Mouse (Mus musculus) midbrain, embryonic 14.5 days (tissue): ENCODE measurements around the gene Eid2. TPM values are rescaled to one million over a fixed set of nuclear protein-coding genes. Genes with fewer than 3 reads are reported as not detected.

Experiments
- ATAC-seq: fragments of 200-750 bp; cut with Nextera tagmentation; 2 replicates; pipeline ENCODE4 v1.8.0; 2017; ENCODE audit warnings: moderate number of reproducible peaks, moderate library complexity; ENCODE audit not compliant: low FRiP score, low TSS enrichment
- DNase-seq: peaks from one replicate; pipeline ENCODE4 v3.0.0-alpha.2; 2015
- H3K27ac ChIP-seq: fragments of 300-500 bp; sonication (generic); replicated peaks from 2 replicates; pipeline ENCODE4 v1.5.1; 2014; ENCODE audit warnings: mild to moderate bottlenecking, low read depth, low read length, moderate library complexity
- H3K27me3 ChIP-seq: fragments of 300-500 bp; sonication (generic); 2 replicates; pipeline ENCODE4 v1.6.1; 2014; ENCODE audit warnings: low read length, control low read depth, mixed read lengths; ENCODE audit not compliant: control insufficient read depth, insufficient read depth
- H3K36me3 ChIP-seq: fragments of 300-500 bp; sonication (generic); 2 replicates; pipeline ENCODE4 v1.6.1; 2014; ENCODE audit warnings: low read length, control low read depth; ENCODE audit not compliant: control insufficient read depth, insufficient read depth
- H3K4me1 ChIP-seq: fragments of 300-500 bp; sonication (generic); 2 replicates; pipeline ENCODE4 v1.6.1; 2014; ENCODE audit warnings: mild to moderate bottlenecking, antibody characterized with exemption, low read length, control low read depth; ENCODE audit not compliant: control insufficient read depth, insufficient read depth
- H3K4me2 ChIP-seq: fragments of 300-500 bp; sonication (generic); 2 replicates; pipeline ENCODE4 v1.6.1; 2014; ENCODE audit warnings: mild to moderate bottlenecking, low read length, moderate library complexity
- H3K4me3 ChIP-seq: fragments of 300-500 bp; sonication (generic); replicated peaks from 2 replicates; pipeline ENCODE4 v1.5.1; 2014; ENCODE audit warnings: low read depth, low read length
- H3K9ac ChIP-seq: fragments of 300-500 bp; sonication (generic); replicated peaks from 2 replicates; pipeline ENCODE4 v1.6.1; 2014; ENCODE audit warnings: mild to moderate bottlenecking, low read length, moderate library complexity
- H3K9me3 ChIP-seq: fragments of 300-500 bp; sonication (generic); 2 replicates; pipeline ENCODE4 v1.6.1; 2016; ENCODE audit warnings: low read length, control low read depth, mixed read lengths; ENCODE audit not compliant: control insufficient read depth
- WGBS: fragments of 180-500 bp; shearing (Covaris S2); extraction: QIAGEN DNeasy Blood & Tissue Kit; methylation state at CpG from one replicate; pipeline ENCODE4 v1.1.7; 2014; 5-methylcytosine and 5-hydroxymethylcytosine counted together
- polyA plus RNA-seq: library from polyadenylated mRNA; unstranded; fragments of >200 nt; fragmentation: Nextera tagmentation; extraction: Ambion mirVana; gene quantifications from 2 replicates; pipeline ENCODE4 v1.2.1, GENCODE M21; 2014

The Eid2 gene
- polyA plus RNA-seq, 1 experiment from 2014 or later = 6.8 TPM

DNA sequence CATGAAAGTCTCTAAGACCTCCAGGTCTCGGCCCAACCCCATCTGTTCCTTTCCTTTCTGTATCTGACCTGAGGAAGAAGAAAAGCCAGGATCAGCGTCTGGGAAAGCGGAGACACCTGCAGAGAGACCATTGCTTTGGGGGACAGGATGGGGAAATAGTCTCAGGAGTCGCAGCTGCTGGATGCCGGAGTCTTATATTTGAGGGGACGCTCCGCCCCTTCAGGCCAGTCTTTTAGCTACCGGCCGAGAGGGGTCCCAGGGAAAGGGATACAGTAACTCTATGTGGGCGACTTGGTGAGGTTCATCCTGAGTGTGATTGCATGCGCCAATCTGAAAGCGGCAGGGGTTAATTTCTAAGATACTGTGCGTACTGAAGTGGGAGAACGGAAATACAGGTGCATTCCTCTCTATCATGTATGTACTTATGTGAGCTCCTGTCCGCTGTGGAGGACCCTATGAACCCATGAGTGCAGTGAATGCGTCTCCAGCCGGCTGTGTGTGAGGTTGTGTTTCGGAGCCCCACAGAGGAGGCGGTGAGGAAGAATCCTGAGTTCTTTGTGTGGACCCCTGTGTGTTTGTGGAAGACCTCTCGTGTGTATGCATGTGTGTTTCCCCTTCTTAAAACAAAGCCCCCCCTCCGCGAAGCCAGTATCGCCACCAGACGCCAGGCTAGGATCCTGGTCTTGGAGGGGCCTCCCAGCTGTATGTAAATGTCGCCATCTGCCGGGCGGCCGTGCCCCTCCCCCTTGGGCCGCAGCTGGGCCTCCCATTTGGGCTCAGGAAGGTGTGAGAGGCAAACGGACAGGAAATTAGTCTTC, 34.1 kb downstream of the Eid2 start, which contains the start of gene Dll3:
Dll3 (minus strand) TSS at position 623 of the 818 bp plus-strand sequence.
- under 1% methylated on average over 30 of the region's 30 CpGs for WGBS
- Histone ChIP-seq H3K9me3 (no peaks in the 10 kb centered on the region), H3K4me2 (peak within 1 kb of the TSS; percentile 74), H3K27me3 (no peaks in the 10 kb centered on the region), H3K36me3 (peaks cover 24% of the 10 kb centered on the region), H3K9ac (peak within 1 kb of the TSS; percentile 71), H3K4me1 (peaks cover 18% of the 10 kb centered on the region), H3K4me3 (peak within 1 kb of the TSS; percentile 48), H3K27ac (peak within 1 kb of the TSS; percentile 86)
- DNase-seq (peak; percentile 86), ATAC-seq (peak; percentile 80)

DNA sequence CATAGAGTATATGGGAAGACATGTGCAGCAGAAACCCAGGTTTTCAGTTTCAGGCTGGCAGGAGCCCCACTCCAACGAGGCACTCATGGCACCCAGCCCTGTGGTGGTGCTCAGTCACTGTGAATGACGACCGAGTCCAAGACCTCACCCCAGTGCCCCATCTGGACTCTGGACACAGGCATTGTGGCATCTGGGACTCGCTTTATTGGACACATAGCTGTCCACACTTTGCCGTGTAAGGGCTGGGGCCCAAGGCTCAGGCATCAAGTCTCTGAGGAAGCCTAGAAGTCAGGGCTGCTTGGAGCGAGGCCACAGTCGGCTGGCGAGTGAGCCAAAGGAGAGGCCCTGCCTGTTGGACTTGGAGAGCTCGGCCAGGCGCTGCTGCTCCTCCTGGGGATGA, 38.0 kb downstream of the Eid2 start:
- no peaks in the 10 kb centered on the region for H3K27me3 ChIP-seq
- DNase-seq (no peak), ATAC-seq (no peak)
- WGBS = 92% methylated on average over 10 of the region's 10 CpGs
- no peaks in the 10 kb centered on the region for H3K9me3 ChIP-seq
- H3K4me1 ChIP-seq = peaks cover 12% of the 10 kb centered on the region
- no peak overlapping the region for H3K4me3 ChIP-seq
- H3K9ac ChIP-seq = no peak overlapping the region
- H3K4me2 ChIP-seq = no peak overlapping the region
- H3K27ac ChIP-seq = no peak overlapping the region
- H3K36me3 ChIP-seq = peaks cover 57% of the 10 kb centered on the region

DNA sequence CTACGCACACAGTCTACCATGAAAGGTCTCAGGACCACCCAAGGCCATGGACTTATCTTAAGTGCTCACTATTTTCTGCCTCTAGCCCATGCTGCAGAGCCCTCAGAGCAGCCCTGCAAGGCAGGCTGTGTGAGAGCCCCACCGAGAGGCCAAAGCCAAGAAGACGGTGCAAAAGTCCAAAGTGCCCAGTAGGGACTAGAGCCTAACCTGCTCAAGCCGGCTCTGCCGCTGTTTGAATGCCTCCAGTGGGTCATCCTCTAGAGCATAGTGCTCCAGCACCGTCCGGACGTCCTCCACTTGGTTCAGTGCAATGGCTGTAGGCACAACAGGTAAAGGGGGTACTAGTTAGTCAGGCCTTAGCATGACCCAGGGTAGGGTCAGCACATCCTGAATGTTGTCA, 38.5 kb downstream of the Eid2 start:
- 93% methylated on average over 8 of the region's 8 CpGs for WGBS
- H3K4me2 ChIP-seq = no peak overlapping the region
- no peak overlapping the region for H3K4me3 ChIP-seq
- H3K9me3 ChIP-seq = no peaks in the 10 kb centered on the region
- ATAC-seq (no peak), DNase-seq (no peak)
- H3K27me3 ChIP-seq = no peaks in the 10 kb centered on the region
- peaks cover 16% of the 10 kb centered on the region for H3K4me1 ChIP-seq
- no peak overlapping the region for H3K27ac ChIP-seq
- no peak overlapping the region for H3K9ac ChIP-seq
- peaks cover 57% of the 10 kb centered on the region for H3K36me3 ChIP-seq

DNA sequence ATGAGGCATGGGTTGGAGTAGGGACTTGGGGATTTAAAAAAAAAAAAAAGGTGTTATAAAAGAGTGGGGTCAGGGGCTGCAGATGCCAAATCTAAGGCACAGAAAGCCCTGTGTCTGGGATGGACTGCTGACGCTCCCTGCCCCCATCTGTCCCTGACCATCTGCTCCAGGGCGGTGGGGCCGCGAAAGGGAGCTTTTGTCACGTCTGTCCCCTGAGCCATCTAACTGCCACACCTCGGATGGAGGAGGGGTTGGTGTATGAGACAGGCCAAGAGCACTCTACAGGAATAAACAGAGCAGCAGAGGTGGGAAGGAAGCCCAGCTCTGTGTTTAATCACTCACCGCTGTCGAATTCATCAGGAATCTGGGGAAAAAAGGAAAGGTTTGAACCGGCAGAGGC, 42.1 kb downstream of the Eid2 start:
- Histone ChIP-seq H3K36me3 (peaks cover 63% of the 10 kb centered on the region), H3K4me2 (peak overlapping the region; percentile 25), H3K4me1 (peaks cover 7% of the 10 kb centered on the region), H3K9ac (no peak overlapping the region), H3K27ac (no peak overlapping the region; the same call in 1 of the 2 replicates), H3K27me3 (no peaks in the 10 kb centered on the region), H3K9me3 (no peaks in the 10 kb centered on the region), H3K4me3 (no peak overlapping the region)
- DNase-seq (no peak), ATAC-seq (no peak)
- WGBS = 43% methylated on average over 9 of the region's 9 CpGs

DNA sequence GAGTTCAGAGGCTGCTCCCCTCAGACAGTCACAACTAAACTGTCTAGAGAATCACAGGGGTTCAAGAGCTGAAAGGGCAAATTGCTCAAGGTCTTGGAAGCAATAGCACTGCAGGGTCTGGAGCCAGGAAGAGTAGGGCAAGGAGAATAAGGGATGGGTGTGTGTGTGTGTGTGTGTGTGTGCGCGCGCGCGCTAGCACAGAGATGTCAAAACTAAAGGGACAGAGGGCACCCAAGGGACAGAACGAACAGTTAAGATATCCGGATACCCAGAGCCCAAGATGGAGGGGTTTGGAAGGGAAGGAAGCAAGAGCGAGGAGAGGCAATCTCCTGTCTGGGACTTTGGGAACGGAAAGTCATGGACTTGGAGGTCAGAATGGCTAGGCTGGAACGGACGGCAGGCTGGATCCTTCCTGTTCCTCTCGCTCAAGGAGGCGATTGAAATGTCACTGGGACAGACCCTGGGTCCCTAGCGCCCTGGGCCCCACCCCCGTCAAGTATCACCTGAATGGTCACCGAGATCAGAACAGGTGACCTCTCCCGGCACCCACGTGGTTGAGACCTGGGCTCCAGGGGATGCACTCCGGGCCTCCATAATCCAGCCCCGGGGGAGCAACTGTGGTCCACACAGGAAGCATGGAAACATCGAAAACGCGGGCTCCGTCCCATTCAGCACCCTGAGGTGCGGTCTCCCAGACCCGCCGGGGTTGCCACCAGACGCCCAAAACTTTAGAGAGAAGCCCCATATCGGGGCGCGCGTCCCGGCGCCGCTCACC, 43.7 kb downstream of the Eid2 start:
- 6% methylated on average over 35 of the region's 35 CpGs for WGBS
- H3K9me3 ChIP-seq = no peaks in the 10 kb centered on the region
- ATAC-seq (peak; percentile 62), DNase-seq (no peak)
- H3K9ac ChIP-seq = peak overlapping the region; percentile 80
- no peaks in the 10 kb centered on the region for H3K27me3 ChIP-seq
- peak overlapping the region; percentile 88 for H3K4me3 ChIP-seq
- H3K4me1 ChIP-seq = peaks cover 7% of the 10 kb centered on the region
- H3K4me2 ChIP-seq = peak overlapping the region; percentile 74
- peaks cover 63% of the 10 kb centered on the region for H3K36me3 ChIP-seq
- H3K27ac ChIP-seq = peak overlapping the region; percentile 78

DNA sequence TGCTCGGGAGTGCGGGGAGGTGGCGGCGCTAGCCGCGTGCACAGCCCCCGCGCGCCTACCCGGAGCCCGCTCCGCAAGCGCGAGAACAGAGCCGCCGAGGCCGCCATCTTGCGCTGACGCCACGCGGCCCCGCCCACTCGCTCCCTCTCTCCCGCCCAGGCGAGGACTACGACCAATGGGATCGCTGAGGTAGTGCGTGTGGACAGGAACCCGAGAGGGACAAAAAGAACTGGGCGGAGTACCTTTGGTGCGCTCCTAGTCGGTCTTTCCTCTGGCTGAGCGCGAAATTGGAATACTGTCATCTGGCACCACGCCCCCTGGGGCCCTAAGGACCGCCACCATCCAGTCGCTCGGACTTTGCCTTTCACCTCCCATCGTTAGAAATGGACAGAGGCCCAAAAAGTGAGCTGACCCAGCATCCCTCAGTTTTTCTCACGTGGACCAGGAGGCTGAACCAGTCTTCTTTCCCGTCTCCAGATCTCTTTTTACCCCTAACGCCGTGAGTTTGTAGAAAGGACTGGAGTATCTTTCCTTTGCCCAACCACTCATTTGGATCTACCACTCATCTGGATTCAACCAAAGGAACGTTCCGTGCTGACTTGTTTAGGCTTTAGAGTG, 44.4 kb downstream of the Eid2 start, which contains the start of gene Timm50:
Timm50 (minus strand) TSS at position 147 of the 618 bp plus-strand sequence.
- WGBS = under 1% methylated on average over 45 of the region's 45 CpGs
- Histone ChIP-seq H3K9ac (peak within 1 kb of the TSS; percentile 80), H3K4me2 (peak within 1 kb of the TSS; percentile 74), H3K4me3 (peak within 1 kb of the TSS; percentile 88), H3K27ac (peak within 1 kb of the TSS; percentile 78), H3K4me1 (peaks cover 7% of the 10 kb centered on the region), H3K27me3 (no peaks in the 10 kb centered on the region), H3K9me3 (no peaks in the 10 kb centered on the region), H3K36me3 (peaks cover 63% of the 10 kb centered on the region)
- ATAC-seq (peak; percentile 96), DNase-seq (peak; percentile 98)

DNA sequence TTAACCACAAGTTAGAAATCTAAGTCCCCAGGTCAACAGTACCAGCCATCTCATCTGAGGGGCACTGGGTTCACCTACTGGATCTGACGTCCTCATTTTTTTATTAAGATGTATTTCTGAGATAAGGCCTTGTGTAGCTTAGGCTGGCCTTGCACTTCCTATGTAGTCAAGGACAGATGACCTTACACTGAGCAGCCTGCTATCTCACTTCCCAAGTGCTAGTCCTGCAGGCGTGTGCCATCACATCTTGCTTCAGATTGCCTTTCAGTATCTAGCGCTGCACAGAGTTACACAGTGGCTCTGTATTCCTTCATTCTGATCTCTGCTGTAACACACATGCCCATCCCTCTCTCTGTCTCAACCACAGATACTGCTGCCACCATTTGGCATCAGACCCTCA, 50.4 kb downstream of the Eid2 start:
- Histone ChIP-seq H3K4me1 (no peaks in the 10 kb centered on the region), H3K9me3 (no peaks in the 10 kb centered on the region), H3K4me3 (no peak overlapping the region), H3K27ac (no peak overlapping the region), H3K36me3 (peaks cover 91% of the 10 kb centered on the region), H3K27me3 (no peaks in the 10 kb centered on the region), H3K4me2 (no peak overlapping the region), H3K9ac (no peak overlapping the region)
- 88% methylated on average over 3 of the region's 3 CpGs for WGBS
- DNase-seq (no peak), ATAC-seq (no peak)

DNA sequence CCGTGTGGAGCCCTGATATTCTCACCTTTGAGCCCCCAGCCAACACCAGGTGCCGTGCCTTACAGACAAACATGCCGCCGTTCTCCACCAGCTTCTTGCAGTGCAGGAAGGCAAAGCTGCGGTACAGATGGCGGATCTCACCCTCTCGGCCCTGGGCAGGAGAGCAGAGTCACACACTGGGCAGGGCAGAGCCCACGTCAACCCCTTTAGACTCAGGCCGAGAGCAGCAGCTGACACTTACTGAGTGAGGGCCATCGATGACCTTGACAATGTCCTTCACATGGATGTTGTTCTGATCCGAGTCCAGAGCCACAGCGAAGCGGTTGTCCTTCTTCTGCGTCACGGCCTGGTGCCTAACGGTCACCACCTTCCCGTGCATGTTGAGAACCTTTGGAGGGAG, 51.0 kb downstream of the Eid2 start:
- no peak overlapping the region for H3K4me3 ChIP-seq
- H3K9ac ChIP-seq = no peak overlapping the region
- peaks cover 98% of the 10 kb centered on the region for H3K36me3 ChIP-seq
- no peak overlapping the region for H3K4me2 ChIP-seq
- DNase-seq = no peak
- H3K27me3 ChIP-seq = no peaks in the 10 kb centered on the region
- WGBS = 96% methylated on average over 17 of the region's 17 CpGs
- H3K27ac ChIP-seq = no peak overlapping the region
- no peaks in the 10 kb centered on the region for H3K4me1 ChIP-seq
- no peaks in the 10 kb centered on the region for H3K9me3 ChIP-seq
- no peak for ATAC-seq
